In the genomic region with DNA sequence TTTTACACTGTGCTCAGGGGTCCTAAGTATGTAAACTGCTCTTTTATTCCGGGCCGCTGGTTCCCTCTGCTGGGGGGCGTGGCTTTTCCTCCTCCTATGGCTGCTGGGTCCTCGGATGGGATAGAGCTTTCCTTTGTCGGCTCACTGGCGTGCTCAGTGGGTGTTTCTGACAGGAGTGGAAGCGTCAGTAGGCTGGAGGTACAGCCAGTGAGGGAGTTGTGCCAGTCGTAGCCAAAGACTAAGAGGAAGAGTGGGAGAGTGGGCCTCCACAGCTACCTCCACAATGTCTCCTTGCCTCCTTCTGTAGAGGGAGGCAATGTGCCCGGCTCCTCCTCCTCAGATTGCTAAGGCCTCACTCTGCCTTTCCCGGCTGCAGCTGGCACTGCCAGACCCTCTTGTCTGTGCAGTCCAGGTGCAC, we compare ENCODE assay signal across 9 mouse cellular contexts. TPM values are rescaled to one million over a fixed set of nuclear protein-coding genes. Genes with fewer than 3 reads are reported as not detected.
DNase-seq lines count a peak whose midpoint lies in the region; ATAC-seq lines count a peak whose summit lies in the region.
"Had no signal": no experiment of that assay in that cellular context is flagged by ENCODE, and none has a peak within 500 bp of the region (broad histone marks: within the 10 kb centered on the region; RNA-seq: fewer than 3 reads in every experiment).

No protein-coding gene starts in this region.

- WGBS in heart, embryonic 14.5 days = 4% methylated on average over 10 of the region's 10 CpGs
- whole genome bisulfite sequencing in hindbrain, embryonic 12.5 days = 4% methylated on average over 10 of the region's 10 CpGs
- 3% methylated on average over 10 of the region's 10 CpGs for WGBS in midbrain, embryonic 11.5 days

- H3K27ac ChIP-seq in heart, embryonic 14.5 days (replicated peaks in 1 of 2; ENCODE audit: control insufficient read depth in 1 of 2, insufficient read depth in 1 of 2, low read depth in 2 of 2, low read length in 2 of 2) = no peak overlapping the region
- no peak overlapping the region for H3K27ac ChIP-seq in hindbrain, embryonic 12.5 days
- H3K27ac ChIP-seq in midbrain, embryonic 11.5 days (ENCODE audit: low read depth, low read length) = no peak overlapping the region

- no peaks in the 10 kb centered on the region for H3K9me3 ChIP-seq in heart, embryonic 14.5 days (ENCODE audit: control insufficient read depth, low read length)
- H3K9me3 ChIP-seq in hindbrain, embryonic 12.5 days (replicated peaks) = no peaks in the 10 kb centered on the region
- H3K9me3 ChIP-seq in midbrain, embryonic 11.5 days (ENCODE audit: control insufficient read depth, low read length) = no peaks in the 10 kb centered on the region

- DNase-seq in heart, adult 8-10 months (ENCODE audit: low spot score) = no peak
- DNase-seq in R1 (ENCODE audit: low read depth, low spot score) = peak; percentile 56
- DNase-seq in midbrain, embryonic 11.5 days (ENCODE audit: low spot score, missing footprints) = peak; percentile 95
- DNase-seq in gastrocnemius, adult 18-20 months (ENCODE audit: low spot score) = no peak
- DNase-seq in frontal cortex, postnatal 36 days (ENCODE audit: low spot score in 2 of 2) = no peak
- no peak for DNase-seq in lung, postnatal 14 days

- H3K4me2 ChIP-seq in heart, embryonic 14.5 days (ENCODE audit: low read length) = peak overlapping the region; percentile 60
- peak overlapping the region; percentile 55 for H3K4me2 ChIP-seq in hindbrain, embryonic 12.5 days (replicated peaks)
- peak overlapping the region; percentile 44 for H3K4me2 ChIP-seq in midbrain, embryonic 11.5 days

- peak overlapping the region; percentile 41; the same call in 1 of the 2 replicates for H3K9ac ChIP-seq in heart, embryonic 14.5 days (ENCODE audit: low read length)
- peak overlapping the region; percentile 32; the same call in 1 of the 2 replicates for H3K9ac ChIP-seq in hindbrain, embryonic 12.5 days
- H3K9ac ChIP-seq in midbrain, embryonic 11.5 days (ENCODE audit: low read length) = peak overlapping the region; percentile 55

- peak overlapping the region; percentile 21 to 26 for H3K4me3 ChIP-seq in heart, embryonic 14.5 days (ENCODE audit: control insufficient read depth in 1 of 2, insufficient read depth in 1 of 2, low read depth in 1 of 2, low read length in 2 of 2)
- peak overlapping the region; percentile 20 for H3K4me3 ChIP-seq in hindbrain, embryonic 12.5 days
- H3K4me3 ChIP-seq in midbrain, embryonic 11.5 days (ENCODE audit: low read depth, low read length) = peak overlapping the region; percentile 15
- H3K4me3 ChIP-seq: myocyte had no signal

- ATAC-seq in heart, embryonic 14.5 days (ENCODE audit: insufficient number of reproducible peaks, insufficient read depth, low FRiP score, low read depth) = no peak
- ATAC-seq in hindbrain, embryonic 12.5 days (ENCODE audit: low FRiP score) = peak; percentile 79
- ATAC-seq in midbrain, embryonic 11.5 days (ENCODE audit: low FRiP score) = peak; percentile 79; the same call in 1 of the 2 replicates

- no peaks in the 10 kb centered on the region for H3K27me3 ChIP-seq in heart, embryonic 14.5 days (ENCODE audit: control insufficient read depth, insufficient read depth, low read length)
- no peaks in the 10 kb centered on the region for H3K27me3 ChIP-seq in hindbrain, embryonic 12.5 days
- H3K27me3 ChIP-seq in midbrain, embryonic 11.5 days (ENCODE audit: control insufficient read depth, insufficient read depth, low read length) = no peaks in the 10 kb centered on the region

- H3K36me3 ChIP-seq in heart, embryonic 14.5 days (ENCODE audit: control insufficient read depth, insufficient read depth, low read length) = no peaks in the 10 kb centered on the region
- H3K36me3 ChIP-seq in hindbrain, embryonic 12.5 days = no peaks in the 10 kb centered on the region
- no peaks in the 10 kb centered on the region for H3K36me3 ChIP-seq in midbrain, embryonic 11.5 days (ENCODE audit: control insufficient read depth, insufficient read depth, low read length)

- H3K4me1 ChIP-seq in heart, embryonic 14.5 days (ENCODE audit: control insufficient read depth in 2 of 2, insufficient read depth in 2 of 2, low read length in 2 of 2) = peaks cover 0 to 6% of the 10 kb centered on the region in 2 experiments; a peak in 2 of 4 replicates
- H3K4me1 ChIP-seq in hindbrain, embryonic 12.5 days = peaks cover 11% of the 10 kb centered on the region; the same call in 1 of the 2 replicates
- peaks cover 4% of the 10 kb centered on the region; the same call in 1 of the 2 replicates for H3K4me1 ChIP-seq in midbrain, embryonic 11.5 days (ENCODE audit: control insufficient read depth, insufficient read depth, low read length)

RNA-seq across cellular contexts. Expression of a gene that starts 30.5 kb away (rescaled TPM):
- 46.6 and 51.9 TPM in 2 replicates for polyA plus RNA-seq in heart, embryonic 14.5 days (2014; fragmentation: Nextera tagmentation; extraction: Ambion mirVana)
- 10 to 100 TPM; 34.2 to 49.1 (median 41.7) TPM for total RNA-seq in heart, adult 8-10 months (2022)
- 7.4 and 8.3 TPM in 2 replicates for polyA plus RNA-seq in hindbrain, embryonic 12.5 days (2016; fragmentation: Nextera tagmentation; extraction: Ambion mirVana)
- 4.7 TPM in 2 replicates for polyA plus RNA-seq in midbrain, embryonic 11.5 days (2014; fragmentation: Nextera tagmentation; extraction: Ambion mirVana)
- 1 to 10 TPM in 1 of 2 experiments, under 1 TPM in 1; 0.71 to 1.5 TPM for total RNA-seq in gastrocnemius, adult 18-20 months (2021)

Comparison
In these comparisons a context has a peak if more than half of its experiments do, and no peak if none do; other contexts are left out.
1. DNase-seq: peak in R1 (single experiment) and midbrain, embryonic 11.5 days (single experiment); none in heart, adult 8-10 months (single experiment), gastrocnemius, adult 18-20 months (single experiment), frontal cortex, postnatal 36 days (0 of 2) and lung, postnatal 14 days (single experiment).
2. Peak in every context shown above with its lines, with median percentiles within 50 percentile points of each other: H3K4me2 ChIP-seq, H3K4me3 ChIP-seq and H3K9ac ChIP-seq.